Mouse (Mus musculus) kidney, embryonic 16.5 days (tissue): ENCODE results near the gene Fbxw7. TPM values are rescaled to one million over a fixed set of nuclear protein-coding genes. Genes with fewer than 3 reads are reported as not detected.

ENCODE experiments used
- ATAC-seq: fragments of 200-750 bp; cut with Nextera tagmentation; 2 replicates; pipeline ENCODE4 v1.8.0; 2017; ENCODE audit warnings: moderate TSS enrichment; ENCODE audit not compliant: low FRiP score, low TSS enrichment
- H3K27ac ChIP-seq: fragments of 300-500 bp; sonication (generic); 2 replicates; pipeline ENCODE4 v1.5.1; 2014; ENCODE audit warnings: low read length
- H3K27me3 ChIP-seq: fragments of 300-500 bp; sonication (generic); 2 replicates; pipeline ENCODE4 v1.6.1; 2014; ENCODE audit warnings: low read length, control low read depth, mixed read lengths; ENCODE audit not compliant: insufficient read depth
- H3K36me3 ChIP-seq: fragments of 300-500 bp; sonication (generic); 2 replicates; pipeline ENCODE4 v1.6.1; 2014; ENCODE audit warnings: low read length, control low read depth, mixed read lengths; ENCODE audit not compliant: insufficient read depth
- H3K4me1 ChIP-seq: fragments of 300-500 bp; sonication (generic); 2 replicates; pipeline ENCODE4 v1.6.1; 2014; ENCODE audit warnings: low read length, control low read depth, mixed read lengths; ENCODE audit not compliant: insufficient read depth
- H3K4me2 ChIP-seq: fragments of 300-500 bp; sonication (generic); replicated peaks from 2 replicates; pipeline ENCODE4 v1.6.1; 2014; ENCODE audit warnings: low read depth, low read length
- H3K4me3 ChIP-seq: fragments of 300-500 bp; sonication (generic); 2 replicates; pipeline ENCODE4 v1.5.1; 2014; ENCODE audit warnings: mild to moderate bottlenecking, low read length
- H3K9ac ChIP-seq: fragments of 300-500 bp; sonication (generic); replicated peaks from 2 replicates; pipeline ENCODE4 v1.6.1; 2014; ENCODE audit warnings: low read length
- H3K9me3 ChIP-seq: fragments of 300-500 bp; sonication (generic); 2 replicates; pipeline ENCODE4 v1.6.1; 2016; ENCODE audit warnings: low read length, control low read depth
- WGBS: fragments of 180-500 bp; shearing (Covaris S2); extraction: QIAGEN DNeasy Blood & Tissue Kit; methylation state at CpG from one replicate; pipeline ENCODE4 v1.1.7; 2014; 5-methylcytosine and 5-hydroxymethylcytosine counted together
- polyA plus RNA-seq: library from polyadenylated mRNA; unstranded; fragments of >200 nt; fragmentation: Nextera tagmentation; extraction: Ambion mirVana; gene quantifications from 2 replicates; pipeline ENCODE4 v1.2.1, GENCODE M21; 2015

The Fbxw7 gene
- polyA plus RNA-seq, 1 experiment from 2014 or later: 8.7 TPM

DNA sequence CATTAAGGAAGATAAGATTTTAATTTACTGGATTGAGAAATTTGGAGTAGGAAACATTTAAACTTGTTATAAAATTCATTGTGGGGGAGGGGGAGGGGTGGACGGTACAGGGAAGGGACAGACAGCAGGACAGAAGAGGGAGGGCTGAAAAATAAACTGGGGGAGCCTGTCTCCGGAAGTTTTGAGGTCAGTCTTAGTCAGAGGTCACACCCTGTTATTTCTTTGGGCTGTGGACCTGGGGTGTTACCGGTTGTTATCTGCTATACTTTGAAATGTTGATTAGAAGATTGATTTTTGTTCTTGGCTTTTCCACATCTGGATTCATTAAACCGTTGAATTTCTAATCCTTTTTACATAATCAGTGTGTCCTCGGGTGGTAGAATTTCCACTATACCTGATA lies 10.9 kb downstream of the Fbxw7 start:
- Histone ChIP-seq H3K27ac (no peak overlapping the region), H3K27me3 (no peaks in the 10 kb centered on the region), H3K36me3 (no peaks in the 10 kb centered on the region), H3K4me2 (no peak overlapping the region), H3K9ac (no peak overlapping the region), H3K4me1 (no peaks in the 10 kb centered on the region; the same call in 1 of the 2 replicates), H3K9me3 (no peaks in the 10 kb centered on the region), H3K4me3 (no peak overlapping the region)
- no peak for ATAC-seq
- 32% methylated on average over 5 of the region's 5 CpGs for WGBS

DNA sequence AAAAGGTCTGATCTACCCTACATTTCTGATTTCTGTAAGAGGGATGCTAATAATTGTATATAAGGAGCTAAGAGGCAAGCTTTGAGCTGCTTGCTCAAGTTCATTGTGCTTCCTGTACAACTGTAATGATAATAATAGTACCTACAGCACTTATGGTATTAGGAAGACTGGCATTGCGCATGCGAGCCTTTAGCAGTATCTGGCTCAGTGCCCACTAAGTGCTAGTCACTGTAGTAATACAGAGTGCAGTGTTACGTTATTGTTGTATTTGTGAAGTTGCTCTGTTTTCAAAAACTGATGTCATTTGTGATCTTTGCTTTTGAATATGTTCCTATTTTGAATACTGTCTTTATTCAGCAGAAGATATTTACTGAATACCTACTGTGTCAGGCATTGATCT lies 11.3 kb downstream of the Fbxw7 start:
- H3K4me3 ChIP-seq: no peak overlapping the region
- ATAC-seq: no peak
- no peaks in the 10 kb centered on the region; the same call in 1 of the 2 replicates for H3K4me1 ChIP-seq
- 88% methylated on average over 3 of the region's 3 CpGs for WGBS
- H3K27me3 ChIP-seq: no peaks in the 10 kb centered on the region
- no peaks in the 10 kb centered on the region for H3K36me3 ChIP-seq
- no peak overlapping the region for H3K4me2 ChIP-seq
- no peaks in the 10 kb centered on the region for H3K9me3 ChIP-seq
- H3K9ac ChIP-seq: no peak overlapping the region
- H3K27ac ChIP-seq: no peak overlapping the region

DNA sequence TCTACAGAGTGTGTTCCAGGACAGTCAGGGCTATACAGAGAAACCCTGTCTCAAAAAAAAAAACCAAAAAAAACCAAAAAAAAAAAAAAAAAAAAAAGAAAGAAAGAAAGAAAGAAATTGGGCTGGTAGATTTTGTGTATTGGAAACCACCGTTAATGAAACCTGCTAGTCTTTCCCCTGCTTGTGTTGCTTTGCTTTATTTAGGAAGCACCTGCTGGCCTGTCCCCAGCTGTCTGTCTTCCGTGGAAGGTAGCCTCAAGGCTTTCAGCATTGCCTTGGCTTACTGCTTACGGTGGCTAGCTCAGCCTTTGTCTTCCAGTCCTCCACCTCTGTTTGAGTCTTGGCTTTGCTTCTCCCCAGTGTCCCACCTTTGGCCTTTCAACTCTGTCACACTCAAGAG lies 11.9 kb downstream of the Fbxw7 start:
- no peaks in the 10 kb centered on the region for H3K36me3 ChIP-seq
- no peak overlapping the region for H3K4me2 ChIP-seq
- H3K9ac ChIP-seq: no peak overlapping the region
- no peak overlapping the region for H3K27ac ChIP-seq
- H3K9me3 ChIP-seq: no peaks in the 10 kb centered on the region
- H3K27me3 ChIP-seq: no peaks in the 10 kb centered on the region
- WGBS: 89% methylated on average over 3 of the region's 3 CpGs
- no peak overlapping the region for H3K4me3 ChIP-seq
- H3K4me1 ChIP-seq: no peaks in the 10 kb centered on the region; the same call in 1 of the 2 replicates
- no peak for ATAC-seq

DNA sequence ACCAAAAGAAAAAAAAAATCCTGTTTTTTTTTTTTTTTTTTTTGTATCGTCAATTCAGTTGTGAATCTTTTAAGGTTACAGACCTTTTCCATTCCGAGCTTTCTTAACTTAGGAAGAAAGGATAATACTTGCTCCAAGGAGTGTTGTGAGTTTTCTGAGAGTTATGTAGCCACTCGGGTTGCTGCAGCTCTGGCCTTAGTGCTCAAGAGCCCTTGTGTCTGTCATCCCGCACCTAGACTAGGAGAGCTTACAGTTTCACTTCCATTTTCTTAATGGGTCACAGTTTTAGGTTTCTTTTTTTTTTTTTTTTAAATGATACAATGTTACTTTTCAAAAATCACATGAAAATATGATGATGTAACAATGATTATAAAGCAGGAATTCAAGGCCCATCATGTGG lies 12.5 kb downstream of the Fbxw7 start:
- no peaks in the 10 kb centered on the region for H3K36me3 ChIP-seq
- no peak overlapping the region for H3K4me3 ChIP-seq
- WGBS: 85% methylated on average over 4 of the region's 4 CpGs
- no peaks in the 10 kb centered on the region for H3K27me3 ChIP-seq
- no peak overlapping the region for H3K9ac ChIP-seq
- no peaks in the 10 kb centered on the region; the same call in 1 of the 2 replicates for H3K4me1 ChIP-seq
- no peak overlapping the region for H3K27ac ChIP-seq
- ATAC-seq: no peak
- H3K9me3 ChIP-seq: no peaks in the 10 kb centered on the region
- no peak overlapping the region for H3K4me2 ChIP-seq

DNA sequence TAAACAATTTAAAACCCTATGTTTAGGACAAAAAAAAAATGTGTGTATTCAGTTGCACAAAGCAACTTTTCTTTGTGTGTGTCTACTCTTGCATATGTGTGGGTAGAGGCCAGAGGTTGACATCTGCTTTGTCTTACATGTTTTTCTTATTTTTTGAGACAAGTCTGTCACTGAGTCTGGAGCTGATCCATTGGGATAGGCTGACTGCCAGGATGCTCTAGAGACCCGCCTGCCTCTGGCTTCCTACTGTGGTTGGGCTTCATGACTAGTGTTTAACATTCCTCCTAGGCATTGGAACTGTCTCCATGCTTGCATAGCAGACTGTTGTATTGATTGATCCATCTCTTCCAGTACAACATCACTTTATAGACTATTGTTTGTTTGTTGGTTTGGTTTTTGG lies 14.3 kb downstream of the Fbxw7 start:
- Histone ChIP-seq H3K9ac (no peak overlapping the region), H3K4me2 (no peak overlapping the region), H3K4me1 (no peaks in the 10 kb centered on the region; the same call in 1 of the 2 replicates), H3K27ac (no peak overlapping the region), H3K36me3 (no peaks in the 10 kb centered on the region), H3K4me3 (no peak overlapping the region), H3K9me3 (no peaks in the 10 kb centered on the region), H3K27me3 (no peaks in the 10 kb centered on the region)
- ATAC-seq: no peak
- 80% methylated on average over 1 of the region's 1 CpGs for WGBS

DNA sequence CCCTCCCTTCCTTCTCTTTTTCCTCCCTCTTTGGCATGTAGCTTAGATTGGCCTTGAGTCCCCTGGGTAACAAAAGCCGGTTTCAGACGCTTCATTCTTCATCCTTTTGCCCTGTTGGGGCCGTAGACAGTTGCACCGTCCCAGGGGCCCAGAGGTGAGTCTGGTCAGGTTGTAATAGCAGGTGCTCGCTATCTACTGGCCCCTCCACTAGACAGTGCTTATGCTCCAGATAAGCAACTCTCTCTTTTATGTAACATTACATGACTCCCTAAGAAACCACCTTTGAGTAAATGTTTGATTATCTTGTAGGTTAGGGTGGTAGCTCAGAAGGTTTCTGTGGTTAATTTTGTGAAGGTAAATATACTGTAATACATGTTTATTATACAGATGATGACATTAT lies 21.0 kb downstream of the Fbxw7 start:
- WGBS: 77% methylated on average over 5 of the region's 5 CpGs
- no peak overlapping the region for H3K4me2 ChIP-seq
- no peak overlapping the region for H3K9ac ChIP-seq
- H3K4me1 ChIP-seq: no peaks in the 10 kb centered on the region
- H3K36me3 ChIP-seq: no peaks in the 10 kb centered on the region
- H3K4me3 ChIP-seq: no peak overlapping the region
- H3K27me3 ChIP-seq: no peaks in the 10 kb centered on the region
- no peak for ATAC-seq
- H3K27ac ChIP-seq: no peak overlapping the region
- no peaks in the 10 kb centered on the region for H3K9me3 ChIP-seq

DNA sequence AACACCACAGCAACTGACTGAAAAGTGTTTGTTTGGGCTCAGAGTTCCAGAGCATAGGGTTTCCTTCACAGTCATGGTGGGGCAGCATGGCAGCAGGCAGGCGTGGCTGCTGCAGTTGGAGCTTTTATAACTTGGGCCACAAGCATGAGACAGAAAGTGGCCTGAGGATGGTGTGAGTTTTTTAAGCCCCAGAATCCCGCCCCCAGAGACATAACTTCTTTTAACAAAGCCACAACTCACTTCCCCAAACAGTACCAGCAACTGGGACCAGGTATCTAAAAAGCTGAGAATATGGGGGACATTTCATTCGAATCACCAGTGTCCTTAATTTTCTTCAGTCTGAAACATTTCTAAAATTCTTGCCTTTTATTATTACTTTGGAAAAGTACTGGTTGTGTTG lies 22.9 kb downstream of the Fbxw7 start:
- Histone ChIP-seq H3K27me3 (no peaks in the 10 kb centered on the region), H3K27ac (no peak overlapping the region), H3K9ac (no peak overlapping the region), H3K4me1 (no peaks in the 10 kb centered on the region), H3K36me3 (no peaks in the 10 kb centered on the region), H3K4me3 (no peak overlapping the region), H3K9me3 (no peaks in the 10 kb centered on the region), H3K4me2 (no peak overlapping the region)
- ATAC-seq: no peak
- WGBS: 82% methylated on average over 3 of the region's 3 CpGs

DNA sequence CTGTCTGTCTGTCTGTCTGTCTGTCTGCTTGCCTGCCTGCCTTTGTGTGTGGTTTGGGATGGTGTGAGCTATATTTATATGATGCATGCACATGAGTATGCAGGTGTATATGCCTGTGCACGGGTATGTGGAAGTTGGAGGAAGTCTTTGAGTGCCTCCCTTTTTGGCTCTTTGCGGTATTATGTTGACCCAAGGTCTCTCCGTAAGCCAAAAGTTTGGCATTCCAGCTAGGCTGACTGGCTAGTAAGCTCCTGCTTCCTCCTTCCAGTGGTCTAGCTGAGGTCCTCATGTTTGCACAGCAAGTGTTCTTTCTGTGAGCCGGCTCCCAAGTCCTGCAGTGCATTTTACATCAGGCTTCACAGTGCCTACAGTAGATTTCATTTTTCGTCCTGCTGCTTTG lies 24.4 kb downstream of the Fbxw7 start:
- Histone ChIP-seq H3K4me2 (no peak overlapping the region), H3K9me3 (no peaks in the 10 kb centered on the region), H3K27me3 (no peaks in the 10 kb centered on the region), H3K4me3 (no peak overlapping the region), H3K9ac (no peak overlapping the region), H3K4me1 (no peaks in the 10 kb centered on the region), H3K36me3 (no peaks in the 10 kb centered on the region), H3K27ac (no peak overlapping the region)
- WGBS: 84% methylated on average over 5 of the region's 5 CpGs
- ATAC-seq: no peak

DNA sequence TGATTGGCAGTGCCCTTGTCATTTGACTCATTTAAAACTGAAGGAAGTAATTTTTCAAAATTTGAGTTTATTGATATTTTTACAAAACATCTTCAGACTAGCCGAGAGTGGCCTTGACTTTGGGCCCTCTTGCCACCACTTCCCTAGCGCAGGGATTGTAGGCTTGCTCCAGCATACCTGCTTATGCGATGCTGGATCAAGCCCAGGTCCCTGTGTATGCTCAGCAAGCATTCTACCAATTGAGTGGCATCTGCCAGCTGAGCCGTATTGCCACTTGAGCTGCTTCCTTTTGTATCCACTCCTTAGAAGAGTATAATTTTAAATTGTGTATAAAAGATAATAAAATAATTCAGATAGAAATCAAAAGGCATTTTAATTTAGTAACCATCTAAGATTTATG lies 26.2 kb downstream of the Fbxw7 start:
- H3K27ac ChIP-seq: no peak overlapping the region
- no peaks in the 10 kb centered on the region for H3K36me3 ChIP-seq
- no peaks in the 10 kb centered on the region for H3K27me3 ChIP-seq
- no peaks in the 10 kb centered on the region for H3K9me3 ChIP-seq
- H3K4me3 ChIP-seq: no peak overlapping the region
- H3K9ac ChIP-seq: no peak overlapping the region
- no peak overlapping the region for H3K4me2 ChIP-seq
- no peaks in the 10 kb centered on the region for H3K4me1 ChIP-seq
- ATAC-seq: no peak
- 95% methylated on average over 4 of the region's 4 CpGs for WGBS

DNA sequence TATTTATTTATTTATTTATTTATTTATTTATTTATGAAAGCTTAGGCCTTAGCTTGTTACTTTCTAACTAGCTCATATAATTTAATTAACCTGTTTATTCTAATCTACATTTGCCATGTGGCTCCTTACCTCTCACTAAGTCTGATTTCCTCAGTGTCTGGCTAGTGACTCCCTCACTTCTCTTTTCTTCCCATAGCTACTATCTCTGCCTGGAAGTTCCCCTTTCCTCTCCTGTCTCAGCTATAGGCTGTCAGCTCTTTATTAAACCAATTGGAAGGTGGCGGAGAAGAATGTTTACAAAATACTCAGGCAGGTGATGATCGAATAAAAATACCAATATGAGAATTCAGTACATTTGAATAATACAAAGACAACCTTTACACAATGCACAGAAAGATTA lies 27.7 kb downstream of the Fbxw7 start:
- Histone ChIP-seq H3K27me3 (no peaks in the 10 kb centered on the region), H3K4me1 (no peaks in the 10 kb centered on the region), H3K9me3 (no peaks in the 10 kb centered on the region), H3K4me3 (no peak overlapping the region), H3K36me3 (no peaks in the 10 kb centered on the region), H3K27ac (no peak overlapping the region), H3K4me2 (no peak overlapping the region), H3K9ac (no peak overlapping the region)
- ATAC-seq: no peak
- 85% methylated on average over 2 of the region's 2 CpGs for WGBS

DNA sequence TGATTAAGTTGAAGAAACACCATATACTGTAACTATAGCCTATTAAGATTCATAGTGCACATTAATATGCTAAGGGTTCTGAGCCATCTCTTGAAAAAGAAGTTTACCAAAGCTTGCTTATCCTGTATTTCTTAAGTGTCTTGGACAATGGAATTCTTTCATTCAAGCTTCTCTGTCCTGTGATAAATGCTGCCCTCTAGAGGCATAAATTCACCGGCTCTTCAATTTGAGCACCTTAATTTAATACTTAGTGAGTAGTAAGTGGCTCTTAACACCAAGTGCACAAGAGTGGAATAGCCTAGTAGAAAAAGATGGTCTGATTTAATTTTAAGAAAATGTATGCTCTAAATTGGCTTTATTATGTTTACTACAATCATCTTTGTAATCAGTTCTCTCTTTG lies 28.5 kb downstream of the Fbxw7 start:
- Histone ChIP-seq H3K4me3 (no peak overlapping the region), H3K4me2 (no peak overlapping the region), H3K27me3 (no peaks in the 10 kb centered on the region), H3K4me1 (no peaks in the 10 kb centered on the region), H3K9me3 (no peaks in the 10 kb centered on the region), H3K9ac (no peak overlapping the region), H3K27ac (no peak overlapping the region), H3K36me3 (no peaks in the 10 kb centered on the region)
- ATAC-seq: no peak
- 22% methylated on average over 1 of the region's 1 CpGs for WGBS
